Mouse (Mus musculus) subcutaneous adipose tissue, adult 2 months (tissue): ENCODE data around the gene Parp9. TPM values are rescaled to one million over a fixed set of nuclear protein-coding genes. Genes with fewer than 3 reads are reported as not detected.

Experiments
- polyA plus RNA-seq: library from polyadenylated mRNA; depleted of rRNA; stranded (reverse); fragments of >200 nt; gene quantifications from 2 replicates; pipeline ENCODE4 v1.2.3, GENCODE M21; 2012; ENCODE audit warnings: low replicate concordance; rRNA removed

Parp9 gene
- polyA plus RNA-seq = 16.1 and 20.7 TPM in 2 replicates

DNA sequence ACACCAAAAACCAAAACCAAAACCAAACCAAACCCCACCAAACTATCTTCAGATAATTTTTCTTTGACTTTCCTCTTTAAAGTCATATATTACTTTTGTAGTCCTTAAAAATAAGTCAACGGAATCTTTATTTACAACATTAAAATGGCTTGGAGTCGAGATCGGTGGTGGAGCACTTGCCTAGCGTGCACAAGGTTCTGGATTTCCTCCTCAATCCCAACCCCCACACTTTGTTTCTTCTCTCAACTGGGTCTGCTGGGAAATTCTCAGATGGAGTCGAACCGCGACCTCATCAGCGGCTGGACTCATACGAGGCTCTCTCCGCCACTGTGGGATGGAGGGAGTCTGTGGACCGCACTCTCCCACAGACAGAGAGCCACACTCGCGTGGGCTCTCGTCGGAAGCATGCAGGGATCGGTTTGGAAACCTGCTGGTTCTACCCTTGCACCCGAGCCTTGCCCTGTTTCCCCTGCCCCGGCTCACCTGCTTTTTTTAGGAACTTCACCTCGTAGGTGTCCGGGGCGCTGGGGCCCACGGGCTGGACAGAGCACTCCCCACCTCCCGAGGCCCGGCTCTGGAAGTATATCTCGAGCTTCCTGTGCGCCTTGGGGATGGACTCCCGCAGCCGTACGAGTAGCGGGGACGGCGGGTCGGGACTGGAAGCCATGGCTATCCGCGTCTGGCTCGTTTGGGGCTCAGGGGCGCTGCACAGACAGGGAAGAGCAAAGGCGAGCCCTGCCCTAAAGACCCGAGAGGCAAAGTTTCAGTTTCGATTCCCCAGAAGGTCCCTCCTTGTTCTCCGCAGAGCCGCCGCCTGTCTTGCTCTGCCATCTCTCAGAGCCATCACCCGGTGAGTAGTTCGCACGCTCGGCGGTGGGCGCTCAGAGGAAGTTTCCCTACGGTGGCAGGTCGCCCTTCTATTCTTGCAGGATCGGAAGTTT lies at the start of gene Parp9, which contains the start of gene Dtx3l:
TSS of gene Parp9 (plus strand) at position 260 of the 941 bp plus-strand sequence.
TSS of gene Dtx3l (minus strand) at position 941 of the 941 bp plus-strand sequence.

DNA sequence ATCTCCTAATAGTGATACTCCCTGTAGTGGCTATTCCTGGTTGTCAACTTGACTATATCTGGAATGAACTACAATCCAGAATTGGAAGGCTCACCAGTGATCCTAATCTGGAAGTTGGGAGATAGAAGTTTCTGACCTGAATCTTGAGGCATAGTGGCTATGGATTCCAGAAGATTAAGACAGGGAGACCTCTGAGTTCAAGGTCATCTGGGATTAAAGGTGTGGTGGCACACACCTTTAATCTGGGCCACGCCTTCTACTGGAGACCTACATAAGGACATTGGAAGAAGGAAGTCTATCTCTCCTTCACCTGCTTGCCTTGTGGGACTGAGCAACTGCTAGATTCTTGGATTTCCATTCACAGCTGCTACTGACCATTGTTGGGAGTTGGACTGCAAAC lies 40.2 kb downstream of the Parp9 start, which contains the start of gene Kpna1:
TSS of gene Kpna1 (plus strand) at position 301 of the 400 bp plus-strand sequence.

Other genes with a start within 250 kb of the Parp9 start
- gene Dirc2, start 169.1 kb upstream of the Parp9 start, polyA plus RNA-seq = 40.2 and 40.7 TPM in 2 replicates
- gene Hspbap1, start 168.1 kb upstream of the Parp9 start, polyA plus RNA-seq = 4.6 and 6.7 TPM in 2 replicates
- 8.8 and 12.2 TPM in 2 replicates for gene Parp14, start 66.9 kb upstream of the Parp9 start, polyA plus RNA-seq
- 14.6 and 17.7 TPM in 2 replicates for gene Dtx3l, start 681 bp downstream of the Parp9 start, polyA plus RNA-seq
- 8.6 and 9.2 TPM in 2 replicates for gene Kpna1, start 40.3 kb downstream of the Parp9 start, polyA plus RNA-seq
- gene Wdr5b, start 102.7 kb downstream of the Parp9 start, polyA plus RNA-seq = 3.1 and 3.7 TPM in 2 replicates
- 44.6 and 93.4 TPM in 2 replicates for gene Fam162a, start 133.1 kb downstream of the Parp9 start, polyA plus RNA-seq
- 6.6 and 7.4 TPM in 2 replicates for gene Ccdc58, start 133.2 kb downstream of the Parp9 start, polyA plus RNA-seq
- not detected in 2 replicates for gene Csta1, start 192.8 kb downstream of the Parp9 start, polyA plus RNA-seq
- not detected in 2 replicates for gene Stfa2l1, start 218.3 kb downstream of the Parp9 start, polyA plus RNA-seq
- not detected in 2 replicates for gene Gm5483, start 245.7 kb downstream of the Parp9 start, polyA plus RNA-seq